Mouse (Mus musculus): ENCODE results near the gene Klkb1. TPM values are rescaled to one million over a fixed set of nuclear protein-coding genes. Genes with fewer than 3 reads are reported as not detected.

Klkb1 gene
- total RNA-seq, 2 experiments from 2014 or later: not detected

Other genes starting within 250 kb of the Klkb1 start
- not detected in 2 replicates for gene Mtnr1a, start 225.7 kb downstream of the Klkb1 start, total RNA-seq (2015)
- not detected in 2 replicates for gene Mtnr1a, start 225.7 kb downstream of the Klkb1 start, total RNA-seq (2017)
- not detected in 2 replicates for gene F11, start 32.8 kb downstream of the Klkb1 start, total RNA-seq (2015)
- gene F11, start 32.8 kb downstream of the Klkb1 start, total RNA-seq (2017): not detected in 2 replicates
- gene Gm45753, start 13.6 kb upstream of the Klkb1 start, total RNA-seq (2015): not detected in 2 replicates
- not detected in 2 replicates for gene Gm45753, start 13.6 kb upstream of the Klkb1 start, total RNA-seq (2017)
- gene Cyp4v3, start 38.4 kb upstream of the Klkb1 start, total RNA-seq (2015): 10.9 and 13.2 TPM in 2 replicates
- gene Cyp4v3, start 38.4 kb upstream of the Klkb1 start, total RNA-seq (2017): 10.9 and 11.6 TPM in 2 replicates
- gene Fam149a, start 87.4 kb upstream of the Klkb1 start, total RNA-seq (2015): 0.17 and 0.32 TPM in 2 replicates
- 0.04 and 0.07 TPM in 2 replicates for gene Fam149a, start 87.4 kb upstream of the Klkb1 start, total RNA-seq (2017)
- 1.2 and 1.9 TPM in 2 replicates for gene Tlr3, start 116.2 kb upstream of the Klkb1 start, total RNA-seq (2015)
- 0.24 and 1.6 TPM in 2 replicates for gene Tlr3, start 116.2 kb upstream of the Klkb1 start, total RNA-seq (2017)
- 0.32 TPM in 1 of 2 replicates, not detected in the other for gene Sorbs2, start 212.9 kb upstream of the Klkb1 start, total RNA-seq (2015)
- not detected in 2 replicates for gene Sorbs2, start 212.9 kb upstream of the Klkb1 start, total RNA-seq (2017)